Mouse (Mus musculus): ENCODE measurements at regions not wholly inside any gene's neighbourhood (a gene's known extent, or its start where the extent isn't known, plus 50 kb on each side); places are given as distances from the start of the nearest gene placed in this dataset.

GRCm38 (mm10) chr14:113566885-113567284, 252.5 kb downstream of the Tpm3-rs7 start:
- ATAC-seq = no peak

GRCm38 (mm10) chr14:113590811-113591210, 276.4 kb downstream of the Tpm3-rs7 start:
- WGBS = 78% methylated on average over 5 of the region's 5 CpGs
- H3K4me2 ChIP-seq (ENCODE audit: low read depth, low read length) = no peak overlapping the region

More at GRCm38 (mm10) chr14:113566885-113567284, 252.5 kb downstream of the Tpm3-rs7 start:
- Histone ChIP-seq H3K27ac (no peak overlapping the region), H3K27me3 (ENCODE audit: insufficient read depth, low read length) (no peaks in the 10 kb centered on the region), H3K4me3 (ENCODE audit: low read length) (no peak overlapping the region), H3K4me1 (ENCODE audit: insufficient read depth, low read length) (no peaks in the 10 kb centered on the region), H3K9me3 (ENCODE audit: low read length) (no peaks in the 10 kb centered on the region), H3K9ac (replicated peaks; ENCODE audit: low read length) (no peak overlapping the region), H3K36me3 (ENCODE audit: insufficient read depth, low read length) (no peaks in the 10 kb centered on the region), H3K4me2 (ENCODE audit: low read depth, low read length) (no peak overlapping the region)
- 98% methylated on average over 1 of the region's 1 CpGs for WGBS
- no peak for TF ChIP-seq CTCF (IDR thresholded peaks at IDR 0.05; ENCODE audit: low read depth)
- no peak for DNase-seq (ENCODE audit: low spot score)

GRCm38 (mm10) chr14:113627115-113627514, 312.7 kb downstream of the Tpm3-rs7 start:
- H3K27me3 ChIP-seq (ENCODE audit: insufficient read depth, low read length) = no peaks in the 10 kb centered on the region
- no peak overlapping the region for H3K27ac ChIP-seq
- no peak for TF ChIP-seq CTCF (IDR thresholded peaks at IDR 0.05; ENCODE audit: low read depth)
- no peak overlapping the region for H3K4me2 ChIP-seq (ENCODE audit: low read depth, low read length)
- no peak overlapping the region for H3K4me3 ChIP-seq (ENCODE audit: low read length)
- no peak overlapping the region for H3K9ac ChIP-seq (replicated peaks; ENCODE audit: low read length)
- DNase-seq (ENCODE audit: low spot score) (no peak), ATAC-seq (no peak)
- no peaks in the 10 kb centered on the region for H3K4me1 ChIP-seq (ENCODE audit: insufficient read depth, low read length)
- H3K9me3 ChIP-seq (ENCODE audit: low read length) = no peaks in the 10 kb centered on the region
- 87% methylated on average over 2 of the region's 2 CpGs for WGBS
- H3K36me3 ChIP-seq (ENCODE audit: insufficient read depth, low read length) = no peaks in the 10 kb centered on the region

More at GRCm38 (mm10) chr14:113590811-113591210, 276.4 kb downstream of the Tpm3-rs7 start:
- H3K27ac ChIP-seq = no peak overlapping the region
- no peak for TF ChIP-seq CTCF (IDR thresholded peaks at IDR 0.05; ENCODE audit: low read depth)
- DNase-seq (ENCODE audit: low spot score) = peak; percentile 4
- H3K9ac ChIP-seq (replicated peaks; ENCODE audit: low read length) = no peak overlapping the region
- no peak for ATAC-seq
- H3K36me3 ChIP-seq (ENCODE audit: insufficient read depth, low read length) = no peaks in the 10 kb centered on the region
- H3K27me3 ChIP-seq (ENCODE audit: insufficient read depth, low read length) = no peaks in the 10 kb centered on the region
- no peaks in the 10 kb centered on the region for H3K4me1 ChIP-seq (ENCODE audit: insufficient read depth, low read length)
- H3K9me3 ChIP-seq (ENCODE audit: low read length) = no peaks in the 10 kb centered on the region
- H3K4me3 ChIP-seq (ENCODE audit: low read length) = no peak overlapping the region

GRCm38 (mm10) chr14:113651296-113651695, 336.9 kb downstream of the Tpm3-rs7 start:
- DNase-seq (ENCODE audit: low spot score) = no peak
- ATAC-seq = no peak
- Histone ChIP-seq H3K9me3 (ENCODE audit: low read length) (no peaks in the 10 kb centered on the region), H3K9ac (replicated peaks; ENCODE audit: low read length) (no peak overlapping the region), H3K4me2 (ENCODE audit: low read depth, low read length) (no peak overlapping the region), H3K4me3 (ENCODE audit: low read length) (no peak overlapping the region), H3K27ac (no peak overlapping the region), H3K36me3 (ENCODE audit: insufficient read depth, low read length) (no peaks in the 10 kb centered on the region), H3K4me1 (ENCODE audit: insufficient read depth, low read length) (no peaks in the 10 kb centered on the region), H3K27me3 (ENCODE audit: insufficient read depth, low read length) (no peaks in the 10 kb centered on the region)
- TF ChIP-seq CTCF (IDR thresholded peaks at IDR 0.05; ENCODE audit: low read depth) = no peak
- WGBS = 73% methylated on average over 5 of the region's 5 CpGs

GRCm38 (mm10) chr14:113656864-113657263, 342.5 kb downstream of the Tpm3-rs7 start:
- H3K36me3 ChIP-seq (ENCODE audit: insufficient read depth, low read length) = no peaks in the 10 kb centered on the region
- WGBS = 19% methylated on average over 1 of the region's 1 CpGs
- H3K4me2 ChIP-seq (ENCODE audit: low read depth, low read length) = no peak overlapping the region
- DNase-seq (ENCODE audit: low spot score) (peak; percentile 2), ATAC-seq (no peak)
- no peak for TF ChIP-seq CTCF (IDR thresholded peaks at IDR 0.05; ENCODE audit: low read depth)
- no peak overlapping the region for H3K9ac ChIP-seq (replicated peaks; ENCODE audit: low read length)
- no peaks in the 10 kb centered on the region for H3K27me3 ChIP-seq (ENCODE audit: insufficient read depth, low read length)
- H3K27ac ChIP-seq = no peak overlapping the region
- no peak overlapping the region for H3K4me3 ChIP-seq (ENCODE audit: low read length)
- no peaks in the 10 kb centered on the region for H3K4me1 ChIP-seq (ENCODE audit: insufficient read depth, low read length)
- H3K9me3 ChIP-seq (ENCODE audit: low read length) = no peaks in the 10 kb centered on the region

GRCm38 (mm10) chr14:113668660-113669059, 354.3 kb downstream of the Tpm3-rs7 start:
- Histone ChIP-seq H3K4me1 (ENCODE audit: insufficient read depth, low read length) (no peaks in the 10 kb centered on the region), H3K4me2 (ENCODE audit: low read depth, low read length) (no peak overlapping the region), H3K27me3 (ENCODE audit: insufficient read depth, low read length) (no peaks in the 10 kb centered on the region), H3K36me3 (ENCODE audit: insufficient read depth, low read length) (no peaks in the 10 kb centered on the region), H3K9me3 (ENCODE audit: low read length) (no peaks in the 10 kb centered on the region), H3K4me3 (ENCODE audit: low read length) (no peak overlapping the region), H3K9ac (replicated peaks; ENCODE audit: low read length) (no peak overlapping the region), H3K27ac (no peak overlapping the region)
- WGBS = 86% methylated on average over 1 of the region's 1 CpGs
- TF ChIP-seq CTCF (IDR thresholded peaks at IDR 0.05; ENCODE audit: low read depth) = no peak
- ATAC-seq (no peak), DNase-seq (ENCODE audit: low spot score) (no peak)

- DNase-seq (ENCODE audit: low spot score) (no peak), ATAC-seq (no peak)
- Histone ChIP-seq H3K9me3 (ENCODE audit: low read length) (no peaks in the 10 kb centered on the region), H3K4me1 (ENCODE audit: insufficient read depth, low read length) (no peaks in the 10 kb centered on the region), H3K36me3 (ENCODE audit: insufficient read depth, low read length) (no peaks in the 10 kb centered on the region), H3K4me2 (ENCODE audit: low read depth, low read length) (no peak overlapping the region), H3K4me3 (ENCODE audit: low read length) (no peak overlapping the region), H3K9ac (replicated peaks; ENCODE audit: low read length) (no peak overlapping the region), H3K27ac (no peak overlapping the region), H3K27me3 (ENCODE audit: insufficient read depth, low read length) (no peaks in the 10 kb centered on the region)
- 92% methylated on average over 2 of the region's 2 CpGs for WGBS
- TF ChIP-seq CTCF (IDR thresholded peaks at IDR 0.05; ENCODE audit: low read depth) = no peak
Observed at GRCm38 (mm10) chr14:113669386-113669785, 355.0 kb downstream of the Tpm3-rs7 start.

All from hindbrain, postnatal 0 days (tissue).